Mouse (Mus musculus) lung, postnatal 4 days (tissue): ENCODE data around the gene Prss46.
"Not testable (repeated sequence)": the region's sequence is repeated elsewhere in the genome, so short reads cannot be mapped to it uniquely, and the experiment has no call there.

Experiments
- DNase-seq, 2 experiments: peaks; one replicate each; pipeline ENCODE4 v3.0.0; 2021

The Prss46 gene

GRCm38 (mm10) chr9:110844206-110844605 is at the start of gene Prss46:
Gene Prss46, plus strand, starts transcription at chr9:110844506.
- no peak for DNase-seq

- no peak for DNase-seq
These were observed 47.3 kb upstream of the Prss46 start for GRCm38 (mm10) chr9:110797013-110797412.

- no peak for DNase-seq
These were observed 46.4 kb upstream of the Prss46 start, which contains the start of gene Prss42 for GRCm38 (mm10) chr9:110797866-110798265. Gene Prss42, plus strand, starts transcription at chr9:110798166.

- DNase-seq = no peak
These were observed 43.3 kb upstream of the Prss46 start for GRCm38 (mm10) chr9:110800834-110801479.

- no peak for DNase-seq
These were observed 41.0 kb upstream of the Prss46 start for GRCm38 (mm10) chr9:110803294-110803693.

GRCm38 (mm10) chr9:110810051-110810450 is 34.3 kb upstream of the Prss46 start:
- DNase-seq = no peak

- DNase-seq = no peak
These were observed 30.5 kb upstream of the Prss46 start, which contains the start of gene Prss44 for GRCm38 (mm10) chr9:110813789-110814188. Gene Prss44, plus strand, starts transcription at chr9:110813994.

- DNase-seq = not testable (repeated sequence)
These were observed 23.8 kb upstream of the Prss46 start for GRCm38 (mm10) chr9:110820546-110820945.

GRCm38 (mm10) chr9:110821436-110821835 is 22.9 kb upstream of the Prss46 start:
- DNase-seq = no peak

GRCm38 (mm10) chr9:110825426-110825825 is 18.9 kb upstream of the Prss46 start:
- DNase-seq = no peak

GRCm38 (mm10) chr9:110825832-110826231 is 18.5 kb upstream of the Prss46 start:
- no peak for DNase-seq

- DNase-seq = no peak
These were observed 17.9 kb upstream of the Prss46 start, which contains the start of gene Prss43 for GRCm38 (mm10) chr9:110826390-110826789. Gene Prss43, plus strand, starts transcription at chr9:110826690.

GRCm38 (mm10) chr9:110833021-110833420 is 11.3 kb upstream of the Prss46 start:
- no peak for DNase-seq

GRCm38 (mm10) chr9:110834411-110834810 is 9.9 kb upstream of the Prss46 start, which contains the start of gene Prss45:
Gene Prss45, plus strand, starts transcription at chr9:110834588.
- DNase-seq = no peak

GRCm38 (mm10) chr9:110834961-110835360 is 9.3 kb upstream of the Prss46 start:
- DNase-seq = no peak

- no peak for DNase-seq
These were observed 8.2 kb upstream of the Prss46 start for GRCm38 (mm10) chr9:110836112-110836511.

- no peak for DNase-seq
These were observed 3.4 kb upstream of the Prss46 start for GRCm38 (mm10) chr9:110840905-110841304.

- peak in 1 of 2 experiments; percentile 16 for DNase-seq
These were observed 2.9 kb upstream of the Prss46 start for GRCm38 (mm10) chr9:110841438-110841837.

GRCm38 (mm10) chr9:110849162-110849561 is 4.9 kb downstream of the Prss46 start:
- DNase-seq = no peak

- DNase-seq = no peak
These were observed 11.6 kb downstream of the Prss46 start for GRCm38 (mm10) chr9:110855903-110856302.

- DNase-seq = no peak
These were observed 12.6 kb downstream of the Prss46 start for GRCm38 (mm10) chr9:110856920-110857319.

GRCm38 (mm10) chr9:110857781-110858472 is 13.6 kb downstream of the Prss46 start, which contains the start of gene Prss50:
Gene Prss50, plus strand, starts transcription at chr9:110857967.
- DNase-seq = no peak

- DNase-seq = no peak
These were observed 14.2 kb downstream of the Prss46 start for GRCm38 (mm10) chr9:110858523-110858922.

- no peak for DNase-seq
These were observed 14.8 kb downstream of the Prss46 start for GRCm38 (mm10) chr9:110858967-110859596.
